Mouse (Mus musculus) ovary, adult 18-20 months (tissue): ENCODE results near the gene Ulk4.
"Not testable (repeated sequence)": the region's sequence is repeated elsewhere in the genome, so short reads cannot be mapped to it uniquely, and the experiment has no call there.

ENCODE experiments used
- DNase-seq: peaks from one replicate; pipeline ENCODE4 v3.0.0; 2022; ENCODE audit warnings: low spot score, mixed read lengths

Ulk4 gene

GRCm38 (mm10) chr9:120934821-120935633 is 342.0 kb downstream of the Ulk4 start:
- DNase-seq: no peak

GRCm38 (mm10) chr9:120933886-120934758 is 342.9 kb downstream of the Ulk4 start:
- DNase-seq: no peak

- no peak for DNase-seq
These were observed 343.5 kb downstream of the Ulk4 start for GRCm38 (mm10) chr9:120933587-120933885.

GRCm38 (mm10) chr9:120932797-120933586 is 344.0 kb downstream of the Ulk4 start:
- peak; percentile 93 for DNase-seq

GRCm38 (mm10) chr9:120932371-120932770 is 344.6 kb downstream of the Ulk4 start:
- no peak for DNase-seq

- no peak for DNase-seq
These were observed 346.2 kb downstream of the Ulk4 start for GRCm38 (mm10) chr9:120930811-120931210.

- DNase-seq: no peak
These were observed 347.0 kb downstream of the Ulk4 start for GRCm38 (mm10) chr9:120930021-120930420.

GRCm38 (mm10) chr9:120929081-120929480 is 347.9 kb downstream of the Ulk4 start, which contains the start of gene Ctnnb1:
TSS of gene Ctnnb1 (plus strand) at chr9:120929216.
- no peak for DNase-seq

- DNase-seq: no peak
These were observed 349.9 kb downstream of the Ulk4 start for GRCm38 (mm10) chr9:120926939-120927606.

- no peak for DNase-seq
These were observed 350.9 kb downstream of the Ulk4 start for GRCm38 (mm10) chr9:120926126-120926525.

GRCm38 (mm10) chr9:120919130-120919529 is 357.9 kb downstream of the Ulk4 start:
- DNase-seq: no peak

GRCm38 (mm10) chr9:120918642-120919041 is 358.4 kb downstream of the Ulk4 start:
- no peak for DNase-seq

GRCm38 (mm10) chr9:120918211-120918610 is 358.8 kb downstream of the Ulk4 start:
- no peak for DNase-seq

- not testable (repeated sequence) for DNase-seq
These were observed 359.4 kb downstream of the Ulk4 start for GRCm38 (mm10) chr9:120917619-120918018.

- DNase-seq: no peak
These were observed 362.0 kb downstream of the Ulk4 start for GRCm38 (mm10) chr9:120914877-120915459.

- DNase-seq: no peak
These were observed 362.6 kb downstream of the Ulk4 start for GRCm38 (mm10) chr9:120914429-120914828.

- DNase-seq: no peak
These were observed 363.8 kb downstream of the Ulk4 start for GRCm38 (mm10) chr9:120913152-120913551.

GRCm38 (mm10) chr9:120908461-120908860 is 368.5 kb downstream of the Ulk4 start:
- no peak for DNase-seq
